Mouse (Mus musculus): ENCODE measurements around the gene Parvg.

The Parvg gene

DNA sequence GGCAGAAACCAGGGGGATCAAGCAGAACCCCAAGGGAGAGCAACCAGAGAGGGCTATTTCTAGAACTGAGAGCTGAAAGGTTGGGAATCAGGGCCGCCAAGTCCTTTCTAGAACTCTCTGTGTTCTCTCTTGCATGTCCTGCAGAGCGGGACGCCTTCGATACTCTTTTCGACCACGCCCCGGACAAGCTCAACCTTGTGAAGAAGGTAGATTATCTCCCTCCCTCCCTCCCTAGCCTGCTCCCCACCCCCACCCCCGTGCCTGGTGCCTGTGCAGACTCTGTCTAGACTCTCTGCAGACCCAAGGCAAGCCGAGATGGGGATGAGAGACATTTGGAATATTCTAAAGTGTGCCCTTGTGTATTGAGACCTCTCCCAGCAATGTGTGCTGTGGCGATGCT, 20.6 kb upstream of the Parvg start:
- DNase-seq (ENCODE audit: low spot score in 2 of 2), result no peak

DNA sequence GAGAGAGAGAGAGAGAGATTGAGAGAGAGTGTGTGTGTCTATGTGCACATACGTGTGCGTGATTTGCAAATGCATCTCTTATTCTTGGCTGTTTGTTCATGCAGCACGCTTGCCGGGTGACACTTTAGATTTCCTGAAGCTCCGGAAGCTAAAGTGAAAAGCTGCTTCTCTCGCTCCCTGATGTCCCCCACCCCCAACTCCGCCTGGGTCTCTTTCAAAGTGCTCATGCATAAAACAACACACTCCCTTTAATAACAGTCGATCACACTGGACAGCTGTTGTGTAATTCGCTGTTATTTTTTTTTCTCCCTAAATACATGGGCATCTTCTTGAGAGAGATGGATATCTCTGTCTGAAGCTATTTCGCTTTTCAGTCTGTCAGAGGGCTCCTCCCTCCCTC, 18.5 kb upstream of the Parvg start:
- no peak for DNase-seq (ENCODE audit: low spot score in 2 of 2)

GRCm38 (mm10) chr15:84310271-84310670, 13.6 kb upstream of the Parvg start:
- no peak for DNase-seq (ENCODE audit: low spot score in 2 of 2)

- DNase-seq (ENCODE audit: low spot score in 2 of 2), result no peak
Observed at GRCm38 (mm10) chr15:84311295-84312085, 12.3 kb upstream of the Parvg start.

- DNase-seq (ENCODE audit: low spot score in 2 of 2), result no peak
Observed at GRCm38 (mm10) chr15:84312878-84313565, 10.8 kb upstream of the Parvg start.

DNA sequence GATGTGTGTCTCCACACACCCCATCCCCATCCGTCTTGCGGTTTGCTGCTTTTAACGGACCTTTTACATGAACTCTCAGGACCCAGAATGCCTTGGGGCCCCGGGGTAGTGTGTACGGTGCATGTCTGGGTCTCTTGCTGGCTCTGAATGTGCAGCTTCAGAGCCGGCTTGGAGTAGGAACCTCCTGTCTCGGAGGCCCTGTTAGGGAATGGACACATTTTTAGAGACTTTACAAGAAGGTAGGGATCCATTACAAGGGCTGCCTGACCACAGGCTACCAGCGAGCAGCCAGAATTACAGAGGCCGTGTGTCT, 10.3 kb upstream of the Parvg start:
- no peak for DNase-seq (ENCODE audit: low spot score in 2 of 2)

DNA sequence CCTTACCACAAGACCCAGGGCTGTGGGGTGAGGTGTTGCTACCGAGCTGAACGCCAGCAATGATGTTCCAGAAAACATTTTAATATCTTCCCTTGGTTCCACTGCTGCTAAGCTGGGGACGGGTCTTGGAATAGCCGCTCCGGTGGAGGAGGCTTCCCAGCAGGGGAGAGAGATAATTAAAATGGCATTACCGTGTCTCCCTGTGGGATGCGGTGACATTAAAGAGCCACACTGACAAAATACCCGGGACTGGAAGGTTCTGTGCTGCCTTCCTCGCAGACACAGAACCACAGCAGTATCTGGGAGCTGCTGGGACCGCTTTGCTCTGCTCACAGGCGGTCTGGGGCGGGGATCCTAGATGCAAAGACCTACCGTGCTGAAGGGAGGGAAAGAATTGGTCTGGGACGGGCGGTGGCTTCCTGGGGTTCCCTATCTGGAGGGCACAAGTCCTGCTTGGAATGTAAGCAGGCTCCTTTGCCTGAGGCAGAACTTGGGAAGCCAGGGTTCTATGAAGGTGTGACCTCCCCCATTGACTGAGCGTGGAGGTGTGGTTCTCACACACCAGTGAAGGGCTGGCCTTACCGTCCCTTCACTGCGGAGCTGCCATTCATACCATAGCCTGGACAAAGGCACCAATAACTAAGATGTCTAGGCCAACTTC, 9.3 kb upstream of the Parvg start:
- DNase-seq (ENCODE audit: low spot score in 2 of 2), result no peak

DNA sequence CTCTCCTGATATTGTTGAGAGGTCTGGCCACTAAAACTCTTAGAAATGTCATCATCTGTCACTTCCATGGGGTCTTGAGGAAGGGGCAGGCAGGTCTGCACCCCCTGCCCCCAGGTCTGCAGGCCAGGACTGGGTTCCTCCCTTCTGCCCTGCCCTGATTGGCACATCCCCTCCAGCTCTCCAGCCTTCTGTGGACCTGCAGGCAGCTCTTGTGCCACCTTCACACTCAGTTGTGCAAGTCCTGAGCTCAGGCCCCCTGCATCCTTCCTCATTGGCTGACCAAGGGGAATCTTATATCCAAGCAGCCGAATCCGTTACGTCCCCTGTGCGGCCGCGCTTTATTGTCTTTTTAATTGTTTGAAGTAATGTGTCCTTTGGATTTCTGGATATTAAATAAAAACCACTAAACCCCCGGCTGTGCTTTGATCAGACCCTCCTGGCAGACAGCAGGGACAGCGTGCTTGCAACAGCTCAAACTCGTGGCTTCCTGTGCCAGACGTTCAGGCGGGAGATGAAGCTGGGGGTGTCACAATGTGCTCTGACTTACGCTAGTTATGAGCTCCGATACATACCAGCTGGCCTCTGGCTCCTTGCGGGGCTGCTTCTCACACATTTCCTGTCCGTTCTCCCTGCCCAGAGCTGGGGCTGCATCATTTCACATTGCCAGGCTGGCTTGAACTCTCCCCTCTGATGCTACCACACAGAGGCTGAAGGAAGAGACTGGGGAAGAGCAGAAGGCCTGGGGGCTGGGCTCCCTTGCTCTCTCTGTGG, 8.4 kb upstream of the Parvg start:
- no peak for DNase-seq (ENCODE audit: low spot score in 2 of 2)

DNA sequence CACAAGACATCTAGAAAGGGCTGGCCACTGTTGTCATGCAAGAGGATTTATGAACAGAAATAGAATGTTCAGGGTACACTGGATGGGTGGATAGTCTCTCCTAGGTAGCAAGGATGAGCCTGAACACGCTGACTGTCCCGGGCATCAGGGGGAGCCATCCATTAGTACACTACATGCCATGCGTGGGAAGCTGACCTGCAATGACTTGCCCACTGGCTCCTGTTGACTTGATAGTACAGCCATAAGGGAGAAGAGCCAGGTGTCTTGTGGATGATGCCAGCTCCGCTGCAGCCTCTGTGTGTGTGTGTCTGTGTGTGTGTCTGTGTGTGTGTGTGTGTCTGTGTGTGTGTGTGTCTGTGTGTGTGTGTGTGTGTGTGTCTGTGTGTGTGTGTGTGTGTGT, 4.4 kb upstream of the Parvg start:
- no peak for DNase-seq (ENCODE audit: low spot score in 2 of 2)

DNA sequence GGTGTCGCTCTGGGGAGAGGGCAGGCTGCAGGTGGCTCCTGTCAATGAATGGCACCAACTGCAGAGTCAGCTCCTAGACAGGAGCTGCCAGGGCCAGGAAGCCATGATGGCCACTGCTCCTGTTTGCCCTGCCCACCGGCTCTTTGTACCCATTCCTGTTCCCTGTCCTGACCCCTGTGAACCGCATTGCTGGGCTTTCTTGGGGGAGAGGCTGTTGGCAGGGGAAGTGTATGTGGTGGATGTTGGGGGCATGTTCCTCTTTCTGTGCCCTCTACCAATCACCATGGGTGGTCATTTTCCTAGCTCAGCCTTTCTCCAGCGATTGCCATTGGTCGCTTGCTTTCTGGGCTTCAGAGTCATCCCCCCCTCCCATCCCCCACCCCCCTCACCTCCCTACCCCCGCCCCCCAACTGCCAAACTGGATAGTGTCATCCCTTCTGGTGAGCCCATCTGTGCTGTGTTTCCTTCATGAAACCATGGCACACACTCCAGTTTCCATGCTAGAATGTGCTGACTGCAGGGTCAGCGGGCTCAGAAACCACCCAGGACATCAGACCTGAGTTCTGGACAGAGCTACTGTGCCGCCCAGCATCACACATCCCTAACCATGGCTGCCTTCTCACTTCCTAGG, 2.2 kb upstream of the Parvg start:
- DNase-seq (ENCODE audit: low spot score in 2 of 2), result no peak

DNA sequence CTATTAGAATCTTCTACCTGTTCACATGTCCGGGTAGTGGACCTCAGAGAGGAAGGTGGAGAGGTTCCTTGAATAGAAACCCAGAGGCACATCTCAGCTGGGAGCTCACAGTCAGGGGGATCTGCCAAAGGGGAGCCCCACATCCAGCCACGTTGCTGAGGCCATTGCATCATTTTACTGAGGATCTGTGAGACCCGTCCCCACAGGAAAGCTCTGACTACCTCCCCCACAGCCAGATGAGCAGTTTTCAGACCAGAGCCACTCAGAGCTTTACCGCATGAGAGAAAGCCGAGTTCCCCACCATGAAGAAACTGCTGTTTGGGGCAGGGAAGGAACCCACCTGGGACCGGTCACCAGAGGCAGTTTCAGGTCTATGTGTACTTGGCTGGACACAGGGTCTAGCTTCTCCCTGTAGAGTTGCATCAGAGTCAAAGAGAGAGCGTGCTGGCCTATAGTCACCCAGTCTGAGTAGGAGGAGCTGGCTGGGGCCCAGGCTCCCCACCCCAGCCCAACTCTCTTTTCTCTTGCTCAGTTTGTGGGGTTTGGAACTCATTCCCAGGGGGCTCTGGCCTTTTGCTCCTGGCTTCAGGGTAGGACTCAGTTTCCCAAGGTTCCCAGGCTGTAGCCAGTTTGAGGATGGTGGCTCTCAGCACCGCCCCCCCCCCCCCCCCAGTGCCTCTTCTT, 1.2 kb downstream of the Parvg start:
- peak in 1 of 2 experiments; percentile 61 for DNase-seq (ENCODE audit: low spot score in 2 of 2)

DNA sequence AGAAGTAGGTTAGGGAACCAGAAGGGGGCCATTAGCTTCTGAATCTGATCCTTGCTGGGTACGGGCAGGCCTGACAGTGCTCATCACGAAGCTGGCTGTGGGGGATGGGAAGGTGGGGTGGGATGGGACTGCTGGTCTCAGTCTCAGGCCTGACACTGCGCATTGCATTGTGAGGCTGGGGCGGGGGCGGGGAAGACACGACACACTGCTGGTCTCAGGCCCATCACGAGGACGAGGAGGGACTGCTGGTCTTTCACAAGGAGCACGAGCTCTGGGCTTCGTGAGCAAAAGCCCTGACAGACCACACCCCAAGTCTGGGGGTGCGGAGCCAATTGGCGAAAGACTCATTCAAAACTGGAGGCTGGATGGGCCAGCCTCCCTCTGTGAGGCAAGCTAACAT, 1.9 kb downstream of the Parvg start:
- DNase-seq (ENCODE audit: low spot score in 2 of 2), result peak in 1 of 2 experiments; percentile 44

GRCm38 (mm10) chr15:84328870-84329269, 5.0 kb downstream of the Parvg start:
- no peak for DNase-seq (ENCODE audit: low spot score in 2 of 2)

- no peak for DNase-seq (ENCODE audit: low spot score in 2 of 2)
Observed at GRCm38 (mm10) chr15:84329940-84330339, 6.1 kb downstream of the Parvg start.

DNA sequence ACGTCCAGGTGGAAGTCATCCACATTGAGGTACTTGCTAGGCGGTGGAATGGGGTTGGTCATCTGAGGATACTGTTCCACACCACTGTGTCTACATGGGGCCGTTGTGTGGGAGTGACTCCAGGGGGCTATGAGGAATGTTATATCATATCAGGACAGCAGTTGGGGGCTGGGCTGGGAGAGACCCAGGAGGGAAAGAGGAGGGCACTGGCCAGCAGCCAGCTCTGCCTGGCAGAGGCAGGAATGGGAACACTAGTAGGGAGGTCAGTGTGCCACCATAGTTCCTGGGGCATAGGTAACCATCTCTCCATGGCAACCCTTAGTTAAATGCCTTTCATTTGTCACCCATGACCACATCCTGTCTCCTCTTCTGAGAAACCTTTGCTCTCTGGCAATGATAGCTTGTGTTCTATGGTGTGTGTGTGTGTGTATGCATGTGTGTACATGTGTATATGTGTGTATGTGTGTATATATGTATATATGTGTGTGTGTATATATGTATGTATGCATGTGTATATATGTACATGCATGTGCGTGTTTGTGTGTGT, 7.3 kb downstream of the Parvg start:
- no peak for DNase-seq (ENCODE audit: low spot score in 2 of 2)

DNA sequence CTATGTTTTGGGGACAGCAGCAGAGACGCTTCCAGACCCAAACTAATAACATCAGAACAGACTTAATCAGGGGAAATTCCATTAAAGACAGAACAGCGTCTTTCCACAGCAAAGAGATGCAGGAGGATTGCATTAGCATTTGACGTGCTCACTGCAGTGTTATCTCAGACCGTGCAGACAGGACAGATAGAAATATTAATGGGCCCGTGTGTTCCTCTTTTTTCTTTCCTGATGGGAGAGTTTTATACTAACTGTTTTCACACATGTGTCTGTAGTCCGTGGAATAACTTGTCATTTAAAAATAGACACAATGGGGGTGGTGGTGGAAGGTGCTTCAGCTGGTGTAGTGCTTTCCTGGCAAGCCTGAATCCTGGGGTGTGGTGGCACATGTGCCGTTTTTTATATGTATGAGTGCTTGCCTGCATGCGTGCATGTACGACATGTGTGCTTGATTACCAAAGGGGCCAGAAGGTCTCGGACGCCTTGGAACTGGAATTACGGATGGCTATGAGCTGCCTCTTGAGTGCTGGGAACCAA, 12.5 kb downstream of the Parvg start:
- DNase-seq (ENCODE audit: low spot score in 2 of 2), result no peak

DNA sequence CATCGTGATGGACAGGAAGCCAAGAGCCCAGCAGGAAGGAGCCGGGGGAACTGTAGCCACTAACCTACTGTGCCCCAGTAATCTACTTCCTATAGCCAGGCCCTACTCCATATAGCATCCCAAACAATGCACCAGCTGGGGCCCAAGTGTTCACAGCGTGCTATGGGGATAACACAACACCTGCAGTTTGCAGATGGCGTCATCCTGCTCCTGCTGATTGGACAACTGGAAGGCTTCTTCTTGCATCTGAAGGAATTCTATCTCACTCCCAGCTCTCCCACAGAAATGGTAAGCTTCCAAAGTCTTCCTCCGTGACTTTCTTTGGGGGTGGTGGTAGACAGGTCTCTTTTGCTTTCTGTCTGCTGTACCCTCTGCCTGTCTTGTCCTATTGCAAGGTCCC, 13.8 kb downstream of the Parvg start:
- DNase-seq (ENCODE audit: low spot score in 2 of 2), result no peak

DNA sequence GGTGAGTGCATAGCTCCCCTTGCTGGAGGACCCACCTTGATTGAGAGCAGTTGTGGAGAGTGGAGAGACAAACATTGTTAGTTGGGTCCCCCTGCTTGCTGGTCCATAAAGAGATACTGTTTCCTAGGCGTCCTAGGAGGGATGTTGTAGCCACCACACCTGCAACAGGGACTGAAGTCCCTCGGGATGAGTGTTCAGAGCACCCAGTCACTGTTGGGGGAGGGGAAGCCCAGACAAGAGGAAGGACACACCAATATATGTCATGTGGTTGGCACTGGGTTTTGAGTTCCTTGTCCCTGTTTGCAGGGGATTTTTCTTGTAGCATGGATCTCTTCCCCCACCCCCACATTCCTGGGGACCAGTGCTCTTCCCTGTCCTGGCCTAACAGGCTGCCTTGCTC, 17.1 kb downstream of the Parvg start:
- no peak for DNase-seq (ENCODE audit: low spot score in 2 of 2)

GRCm38 (mm10) chr15:84348769-84349168, 24.9 kb downstream of the Parvg start:
- no peak for DNase-seq (ENCODE audit: low spot score in 2 of 2)

- DNase-seq (ENCODE audit: low spot score in 2 of 2), result no peak
Observed at GRCm38 (mm10) chr15:84349915-84350738, 26.3 kb downstream of the Parvg start.
